Mouse (Mus musculus): ENCODE results near the gene Hmg20b. TPM values are rescaled to one million over a fixed set of nuclear protein-coding genes. Genes with fewer than 3 reads are reported as not detected.
A peak's percentile ranks its signal among the peaks of the same experiment; 100 is the strongest.

Gene Hmg20b
- total RNA-seq (2014; rRNA removed): 20.8 and 28.5 TPM in 2 replicates
- 36.8 and 41.1 TPM in 2 replicates for polyA plus RNA-seq (2015; fragmentation: Nextera tagmentation; extraction: Ambion mirVana)

DNA sequence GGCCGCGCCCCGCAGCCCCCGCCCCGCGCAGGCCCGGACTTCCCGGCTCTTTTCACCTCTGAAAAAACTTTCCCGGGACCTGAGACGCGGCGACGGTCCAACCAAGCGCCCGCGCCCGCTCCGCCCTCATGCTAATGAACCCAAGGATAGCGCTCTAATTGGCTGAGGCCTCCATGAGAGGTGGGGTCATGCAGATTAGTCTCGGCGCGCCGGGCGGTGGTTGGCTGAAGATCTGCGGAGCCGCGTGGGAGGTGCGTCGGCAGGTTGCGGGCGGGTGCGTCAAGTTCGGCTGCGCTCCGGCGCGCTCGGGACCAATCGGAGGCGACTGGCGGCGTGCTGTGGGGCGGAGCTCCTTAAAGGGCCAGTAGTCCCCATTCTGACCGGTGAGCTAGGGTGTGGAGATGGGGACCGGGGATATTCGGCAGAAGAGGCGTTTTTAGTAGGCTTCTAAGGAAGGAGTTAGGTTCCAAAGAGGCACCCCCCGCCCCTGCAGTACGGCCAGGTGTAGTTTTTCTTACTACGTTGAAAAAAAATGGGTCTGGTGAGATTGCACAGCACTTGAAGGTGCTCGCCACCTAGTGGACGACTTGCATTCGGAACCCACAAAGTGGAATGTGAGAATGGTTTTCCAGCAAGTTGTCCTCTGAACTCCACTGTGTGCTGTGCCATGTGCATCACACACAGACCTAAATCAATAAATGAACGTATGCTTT is at the start of gene Hmg20b:
Gene Hmg20b (minus strand): TSS at position 130 of the 713 bp plus-strand sequence.
- no peak within 1 kb of the TSS; the same call in 1 of the 2 replicates for H3K27ac ChIP-seq
- peak; percentile 90 for TF ChIP-seq CTCF (IDR thresholded peaks at IDR 0.05; ENCODE audit: low read depth)
- H3K36me3 ChIP-seq (ENCODE audit: insufficient read depth, low read length): no peaks in the 10 kb centered on the region
- no peaks in the 10 kb centered on the region for H3K9me3 ChIP-seq (ENCODE audit: low read length)
- ATAC-seq: peak; percentile 96
- peak; percentile 99 for DNase-seq (ENCODE audit: low spot score)
- peak within 1 kb of the TSS; percentile 58 for H3K4me3 ChIP-seq (ENCODE audit: low read length)
- H3K4me2 ChIP-seq (ENCODE audit: low read depth, low read length): peak within 1 kb of the TSS; percentile 87
- peak within 1 kb of the TSS; percentile 56 for H3K9ac ChIP-seq (replicated peaks; ENCODE audit: low read length)
- 0 out of 2 replicates have a peak, but pooled peaks cover 4% of the 10 kb centered on the region for H3K27me3 ChIP-seq (ENCODE audit: insufficient read depth, low read length)
- WGBS: under 1% methylated on average over 54 of the region's 54 CpGs
- peaks cover 9% of the 10 kb centered on the region for H3K4me1 ChIP-seq (ENCODE audit: insufficient read depth, low read length)

DNA sequence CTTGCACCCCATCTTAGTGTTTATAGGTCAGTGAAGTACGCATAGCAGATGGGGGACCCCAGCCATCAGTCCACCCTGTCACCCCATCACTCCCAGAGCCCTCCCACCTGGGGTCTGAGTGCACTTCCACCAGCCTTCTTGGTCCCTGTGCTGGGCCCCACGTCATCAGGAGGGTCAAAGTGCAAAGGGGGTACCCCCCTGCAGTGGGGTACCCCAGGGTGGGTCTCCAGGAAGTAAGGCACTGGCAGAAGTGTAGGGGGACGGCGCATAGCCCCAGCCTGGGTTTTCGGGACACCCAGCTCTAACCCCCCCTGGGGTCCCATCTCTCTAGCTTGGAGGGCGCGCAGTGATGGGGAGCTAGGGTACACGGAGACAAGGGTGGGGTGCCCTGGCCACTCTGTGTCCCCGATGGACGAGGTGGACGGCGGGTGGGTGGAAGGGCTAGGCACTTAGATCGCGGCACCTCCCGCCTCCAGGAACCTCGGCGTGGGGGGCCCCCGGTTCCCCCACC is 49.6 kb upstream of the Hmg20b start:
- peak overlapping the region; percentile 74; the same call in 1 of the 2 replicates for H3K27ac ChIP-seq
- 67% methylated on average over 17 of the region's 18 CpGs for WGBS
- no peaks in the 10 kb centered on the region for H3K27me3 ChIP-seq (ENCODE audit: insufficient read depth, low read length)
- H3K4me2 ChIP-seq (ENCODE audit: low read depth, low read length): no peak overlapping the region; the same call in 1 of the 2 replicates
- TF ChIP-seq CTCF (IDR thresholded peaks at IDR 0.05; ENCODE audit: low read depth): no peak
- no peak overlapping the region for H3K9ac ChIP-seq (replicated peaks; ENCODE audit: low read length)
- H3K9me3 ChIP-seq (ENCODE audit: low read length): no peaks in the 10 kb centered on the region
- H3K4me1 ChIP-seq (ENCODE audit: insufficient read depth, low read length): peaks cover 17% of the 10 kb centered on the region; the same call in 1 of the 2 replicates
- no peak for ATAC-seq
- no peak overlapping the region for H3K4me3 ChIP-seq (ENCODE audit: low read length)
- DNase-seq (ENCODE audit: low spot score): no peak
- peaks cover 24% of the 10 kb centered on the region; the same call in 1 of the 2 replicates for H3K36me3 ChIP-seq (ENCODE audit: insufficient read depth, low read length)

DNA sequence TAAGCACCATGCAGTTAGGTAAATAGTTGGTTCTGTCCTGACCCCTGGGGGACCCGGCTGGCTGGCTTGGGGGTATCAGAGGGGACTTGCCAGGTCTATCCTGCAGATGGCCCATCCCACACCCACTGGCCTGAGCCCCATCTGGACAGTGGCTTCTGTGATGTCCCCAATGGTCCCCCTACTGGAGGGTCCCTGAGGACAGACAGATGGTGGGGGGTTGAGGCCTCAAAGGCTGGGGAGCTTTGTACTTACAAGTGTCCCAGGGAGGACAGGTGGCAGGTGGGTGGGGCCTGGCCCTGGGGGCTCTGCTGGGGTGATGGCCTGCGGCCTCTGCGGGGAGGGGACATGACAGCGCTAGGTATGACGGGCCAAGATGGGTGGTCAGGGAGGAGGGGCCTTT is 49.0 kb upstream of the Hmg20b start:
- no peaks in the 10 kb centered on the region for H3K9me3 ChIP-seq (ENCODE audit: low read length)
- no peak for ATAC-seq
- H3K9ac ChIP-seq (replicated peaks; ENCODE audit: low read length): no peak overlapping the region
- peaks cover 17% of the 10 kb centered on the region; the same call in 1 of the 2 replicates for H3K4me1 ChIP-seq (ENCODE audit: insufficient read depth, low read length)
- H3K4me2 ChIP-seq (ENCODE audit: low read depth, low read length): no peak overlapping the region
- TF ChIP-seq CTCF (IDR thresholded peaks at IDR 0.05; ENCODE audit: low read depth): 0 out of 2 replicates have a peak, but pooled peaks have one; percentile 11
- no peak overlapping the region for H3K27ac ChIP-seq
- H3K27me3 ChIP-seq (ENCODE audit: insufficient read depth, low read length): no peaks in the 10 kb centered on the region
- WGBS: 57% methylated on average over 5 of the region's 5 CpGs
- peaks cover 18% of the 10 kb centered on the region; the same call in 1 of the 2 replicates for H3K36me3 ChIP-seq (ENCODE audit: insufficient read depth, low read length)
- DNase-seq (ENCODE audit: low spot score): no peak
- H3K4me3 ChIP-seq (ENCODE audit: low read length): no peak overlapping the region

DNA sequence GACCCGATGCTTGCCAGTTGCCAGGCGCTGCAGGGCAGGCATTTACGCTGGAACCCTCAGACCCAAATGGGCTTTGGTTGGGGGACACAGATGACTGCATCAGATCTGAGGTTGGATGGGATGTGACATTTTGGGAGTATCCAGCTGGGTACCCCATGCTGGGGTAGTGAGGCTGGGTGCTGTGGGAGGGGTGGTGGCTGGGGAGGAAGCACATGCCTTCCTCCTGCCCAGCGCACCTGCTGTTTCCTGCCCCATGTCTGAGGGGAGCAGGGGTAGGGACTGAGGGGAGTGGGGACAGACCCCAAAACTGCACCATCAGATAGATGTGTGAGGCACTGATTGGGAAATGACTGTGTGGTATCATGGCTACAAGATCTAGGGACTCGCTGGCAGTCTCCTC is 46.5 kb upstream of the Hmg20b start:
- no peaks in the 10 kb centered on the region for H3K9me3 ChIP-seq (ENCODE audit: low read length)
- peaks cover 12% of the 10 kb centered on the region; the same call in 1 of the 2 replicates for H3K36me3 ChIP-seq (ENCODE audit: insufficient read depth, low read length)
- 43% methylated on average over 5 of the region's 5 CpGs for WGBS
- H3K4me1 ChIP-seq (ENCODE audit: insufficient read depth, low read length): peaks cover 13% of the 10 kb centered on the region; the same call in 1 of the 2 replicates
- DNase-seq (ENCODE audit: low spot score): no peak
- H3K9ac ChIP-seq (replicated peaks; ENCODE audit: low read length): no peak overlapping the region
- H3K27ac ChIP-seq: no peak overlapping the region
- TF ChIP-seq CTCF (IDR thresholded peaks at IDR 0.05; ENCODE audit: low read depth): no peak
- no peak for ATAC-seq
- no peak overlapping the region for H3K4me2 ChIP-seq (ENCODE audit: low read depth, low read length)
- no peak overlapping the region for H3K4me3 ChIP-seq (ENCODE audit: low read length)
- no peaks in the 10 kb centered on the region for H3K27me3 ChIP-seq (ENCODE audit: insufficient read depth, low read length)

DNA sequence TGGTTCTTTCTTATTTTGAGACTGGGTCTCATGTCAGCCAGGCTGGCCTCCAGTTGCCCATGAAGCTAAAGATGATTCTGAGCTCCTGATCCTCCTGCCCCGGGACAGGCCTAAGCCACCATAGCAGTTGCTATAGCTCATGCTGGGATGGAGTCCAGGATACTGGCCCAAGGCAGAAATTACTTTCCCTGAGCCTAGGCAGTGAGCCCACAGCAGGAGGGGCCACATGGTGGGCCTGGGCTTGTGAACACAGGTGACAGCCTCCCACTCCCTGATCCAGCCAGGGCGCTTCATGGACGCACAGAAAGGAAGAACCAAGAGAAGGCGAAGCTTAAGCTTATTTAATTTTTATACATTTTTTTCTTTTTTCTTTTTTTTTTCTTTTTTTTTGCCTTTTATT is 45.6 kb upstream of the Hmg20b start:
- Histone ChIP-seq H3K9me3 (ENCODE audit: low read length) (no peaks in the 10 kb centered on the region), H3K27ac (0 out of 2 replicates have a peak overlapping the region, but pooled peaks have one; percentile 1), H3K4me3 (ENCODE audit: low read length) (no peak overlapping the region), H3K9ac (replicated peaks; ENCODE audit: low read length) (no peak overlapping the region), H3K4me2 (ENCODE audit: low read depth, low read length) (no peak overlapping the region), H3K27me3 (ENCODE audit: insufficient read depth, low read length) (no peaks in the 10 kb centered on the region), H3K4me1 (ENCODE audit: insufficient read depth, low read length) (peaks cover 7% of the 10 kb centered on the region; the same call in 1 of the 2 replicates), H3K36me3 (ENCODE audit: insufficient read depth, low read length) (peaks cover 12% of the 10 kb centered on the region; the same call in 1 of the 2 replicates)
- WGBS: 59% methylated on average over 4 of the region's 4 CpGs
- no peak for TF ChIP-seq CTCF (IDR thresholded peaks at IDR 0.05; ENCODE audit: low read depth)
- DNase-seq (ENCODE audit: low spot score) (no peak), ATAC-seq (no peak)

DNA sequence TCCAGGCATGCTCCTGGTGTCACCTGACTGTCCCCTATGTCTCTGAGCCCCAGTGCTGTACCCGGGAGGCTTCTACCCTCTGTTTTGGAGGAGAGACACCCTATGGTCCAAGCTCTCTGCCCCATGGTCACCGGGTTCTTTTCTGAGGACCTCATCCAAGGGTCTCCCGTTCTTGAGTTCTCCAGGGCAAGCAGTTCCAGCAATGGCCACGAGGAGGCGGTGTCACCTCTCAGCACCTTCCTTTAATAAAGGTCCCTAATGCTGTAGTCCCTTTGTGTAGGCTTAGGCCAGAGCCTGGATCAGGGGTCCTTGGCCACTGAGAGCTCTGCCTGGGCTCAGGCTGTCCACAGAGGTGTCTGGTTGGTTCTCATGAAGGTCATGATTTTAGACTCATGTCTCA is 44.8 kb upstream of the Hmg20b start:
- ATAC-seq (0 out of 2 replicates have a peak, but pooled peaks have one; percentile 33), DNase-seq (ENCODE audit: low spot score) (peak; percentile 76)
- H3K27me3 ChIP-seq (ENCODE audit: insufficient read depth, low read length): no peaks in the 10 kb centered on the region
- no peak overlapping the region for H3K4me3 ChIP-seq (ENCODE audit: low read length)
- TF ChIP-seq CTCF (IDR thresholded peaks at IDR 0.05; ENCODE audit: low read depth): peak; percentile 93
- 19% methylated on average over 5 of the region's 5 CpGs for WGBS
- peaks cover 7% of the 10 kb centered on the region; the same call in 1 of the 2 replicates for H3K4me1 ChIP-seq (ENCODE audit: insufficient read depth, low read length)
- H3K27ac ChIP-seq: no peak overlapping the region
- H3K9me3 ChIP-seq (ENCODE audit: low read length): no peaks in the 10 kb centered on the region
- H3K4me2 ChIP-seq (ENCODE audit: low read depth, low read length): no peak overlapping the region
- H3K36me3 ChIP-seq (ENCODE audit: insufficient read depth, low read length): peaks cover 10% of the 10 kb centered on the region; the same call in 1 of the 2 replicates
- no peak overlapping the region for H3K9ac ChIP-seq (replicated peaks; ENCODE audit: low read length)
